Mouse (Mus musculus): ENCODE data around the gene Robo4. TPM values are rescaled to one million over a fixed set of nuclear protein-coding genes. Genes with fewer than 3 reads are reported as not detected.

Gene Robo4
- total and polyA plus RNA-seq, 3 experiments = not detected

GRCm38 (mm10) chr9:37435616-37436015 is 33.9 kb downstream of the Robo4 start:
- no peak overlapping the region for H3K4me2 ChIP-seq (ENCODE audit: insufficient read depth, low read depth, poor library complexity, severe bottlenecking)
- peaks cover 30% of the 10 kb centered on the region for H3K27me3 ChIP-seq (replicated peaks)
- H3K9me3 ChIP-seq (replicated peaks; ENCODE audit: low read length) = no peaks in the 10 kb centered on the region
- H3K9ac ChIP-seq (ENCODE audit: insufficient read depth, low read depth) = no peak overlapping the region
- DNase-seq (ENCODE audit: extremely low read depth) = no peak
- dilution Hi-C loops (cut with MboI; ENCODE audit: extremely low pct_ligation_motif_present, extremely low pct_unique_long_range_greater_than_20kb, low sequenced_read_pairs) (no loop called here), in situ Hi-C loops (cut with MboI; ENCODE audit: low pct_ligation_motif_present, low pct_unique_long_range_greater_than_20kb, low sequenced_read_pairs) (no loop called here)
- H3K4me3 ChIP-seq (replicated peaks in 1 of 3; ENCODE audit: low read depth in 2 of 3, low read length in 2 of 3, poor library complexity in 1 of 3) = no peak overlapping the region
- H3K36me3 ChIP-seq (replicated peaks in 1 of 2; ENCODE audit: control insufficient read depth in 1 of 2, insufficient read depth in 1 of 2, low read length in 1 of 2) = no peaks in the 10 kb centered on the region
- no peaks in the 10 kb centered on the region for H3K79me2 ChIP-seq (replicated peaks; ENCODE audit: control insufficient read depth, extremely low read depth, insufficient read depth, poor library complexity, severe bottlenecking)
- no peak for TF ChIP-seq UBTF (IDR thresholded peaks at IDR 0.05; ENCODE audit: low read depth, low read length)
- TF ChIP-seq MXI1 (IDR thresholded peaks at IDR 0.05; ENCODE audit: low read depth, low read length) = no peak
- no peak for TF ChIP-seq ELF1 (IDR thresholded peaks at IDR 0.05; ENCODE audit: low read depth, low read length)
- no peak for TF ChIP-seq USF2 (conservative IDR thresholded peaks at IDR 0.05; ENCODE audit: low read depth, low read length)
- no peak for TF ChIP-seq USF1 (IDR thresholded peaks at IDR 0.05; ENCODE audit: low read depth, low read length)
- TF ChIP-seq BHLHE40 (IDR thresholded peaks at IDR 0.05; ENCODE audit: low read depth, low read length) = no peak
- no peak for TF ChIP-seq CHD1 (IDR thresholded peaks at IDR 0.05; ENCODE audit: low read depth, low read length)
- H3K27ac ChIP-seq (ENCODE audit: insufficient read depth, low read depth) = no peak overlapping the region
- peaks cover 0 to 25% of the 10 kb centered on the region in 2 experiments; a peak in 2 of 4 replicates for H3K4me1 ChIP-seq (ENCODE audit: control insufficient read depth in 1 of 2, insufficient read depth in 2 of 2)

DNA sequence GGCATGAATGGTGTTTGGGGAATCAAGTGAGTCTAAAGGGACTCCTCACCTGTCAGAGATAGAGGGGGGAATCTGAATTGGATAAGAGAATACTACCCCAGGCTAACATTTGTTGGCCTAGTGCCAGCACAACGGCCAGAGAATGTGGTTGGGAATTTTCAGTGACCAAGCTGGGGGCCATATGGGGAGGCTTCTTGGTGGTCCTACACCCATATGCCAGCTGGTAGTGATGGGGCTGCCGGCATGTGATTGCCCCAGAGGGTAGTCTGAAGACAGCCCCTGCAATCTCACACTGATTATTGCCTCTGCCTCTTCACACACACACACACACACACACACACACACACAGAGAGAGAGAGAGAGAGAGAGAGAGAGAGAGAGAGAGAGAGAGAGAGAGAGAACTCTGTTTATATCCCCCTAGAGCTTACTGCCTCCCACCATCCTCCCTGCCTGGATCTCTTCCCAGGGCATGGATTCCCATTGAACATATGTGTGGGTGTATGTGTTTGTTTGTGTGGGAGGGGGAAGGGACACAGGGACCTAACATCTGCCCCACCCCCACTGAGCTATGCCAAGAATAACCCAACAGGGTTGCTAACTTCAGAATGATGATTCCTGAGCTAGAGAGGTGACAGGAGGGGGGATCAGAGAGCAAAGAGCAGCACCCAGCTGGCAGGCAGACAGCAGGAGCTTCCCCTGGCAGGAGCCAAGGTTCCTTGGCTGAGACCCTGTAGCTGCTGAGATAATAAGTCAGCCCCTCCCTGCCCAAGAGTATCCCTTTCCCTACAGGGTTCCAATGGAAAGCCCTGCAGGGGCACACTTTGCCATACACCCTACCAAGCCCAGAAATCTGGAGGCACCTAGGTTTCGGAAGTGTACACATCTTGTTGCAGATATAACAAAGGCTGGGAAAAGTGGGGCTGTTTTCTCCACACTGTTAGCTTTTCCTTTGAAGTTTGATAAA is 36.4 kb downstream of the Robo4 start:
- H3K79me2 ChIP-seq (replicated peaks; ENCODE audit: control insufficient read depth, extremely low read depth, insufficient read depth, poor library complexity, severe bottlenecking) = no peaks in the 10 kb centered on the region
- H3K4me1 ChIP-seq (ENCODE audit: control insufficient read depth in 1 of 2, insufficient read depth in 2 of 2) = 0 out of 4 replicates have a peak, but pooled peaks cover 0 to 5% of the 10 kb centered on the region in 2 experiments
- DNase-seq (ENCODE audit: extremely low read depth) = no peak
- no peak overlapping the region for H3K4me3 ChIP-seq (replicated peaks in 1 of 3; ENCODE audit: low read depth in 2 of 3, low read length in 2 of 3, poor library complexity in 1 of 3)
- dilution Hi-C loops (cut with MboI; ENCODE audit: extremely low pct_ligation_motif_present, extremely low pct_unique_long_range_greater_than_20kb, low sequenced_read_pairs) (no loop called here), in situ Hi-C loops (cut with MboI; ENCODE audit: low pct_ligation_motif_present, low pct_unique_long_range_greater_than_20kb, low sequenced_read_pairs) (no loop called here)
- no peaks in the 10 kb centered on the region for H3K9me3 ChIP-seq (replicated peaks; ENCODE audit: low read length)
- H3K9ac ChIP-seq (ENCODE audit: insufficient read depth, low read depth) = no peak overlapping the region
- no peak overlapping the region for H3K27ac ChIP-seq (ENCODE audit: insufficient read depth, low read depth)
- no peak overlapping the region for H3K4me2 ChIP-seq (ENCODE audit: insufficient read depth, low read depth, poor library complexity, severe bottlenecking)
- no peaks in the 10 kb centered on the region for H3K36me3 ChIP-seq (replicated peaks in 1 of 2; ENCODE audit: control insufficient read depth in 1 of 2, insufficient read depth in 1 of 2, low read length in 1 of 2)
- TF ChIP-seq ETS1 (conservative IDR thresholded peaks at IDR 0.05; ENCODE audit: low read depth, low read length) (no peak), MAZ (IDR thresholded peaks at IDR 0.05; ENCODE audit: low read depth, low read length) (no peak), MXI1 (IDR thresholded peaks at IDR 0.05; ENCODE audit: low read depth, low read length) (no peak), POLR2AphosphoS2 (IDR thresholded peaks at IDR 0.05; ENCODE audit: low read depth, low read length) (no peak), CHD2 (IDR thresholded peaks at IDR 0.05; ENCODE audit: low read length) (no peak), ELF1 (IDR thresholded peaks at IDR 0.05; ENCODE audit: low read depth, low read length) (no peak), MEF2A (IDR thresholded peaks at IDR 0.05; ENCODE audit: borderline replicate concordance, low read depth, low read length) (no peak), ZMIZ1 (IDR thresholded peaks at IDR 0.05; ENCODE audit: low read depth, low read length) (no peak), HCFC1 (IDR thresholded peaks at IDR 0.05; ENCODE audit: low read depth, low read length) (no peak), SMC3 (IDR thresholded peaks at IDR 0.05; ENCODE audit: low read depth, low read length) (no peak), NRF1 (IDR thresholded peaks at IDR 0.05; ENCODE audit: low read depth, low read length) (no peak)
- H3K27me3 ChIP-seq (replicated peaks) = peaks cover 17% of the 10 kb centered on the region

Data from CH12.LX (cell line).